Mouse (Mus musculus): ENCODE results near the gene Prm1. TPM values are rescaled to one million over a fixed set of nuclear protein-coding genes. Genes with fewer than 3 reads are reported as not detected.

The Prm1 gene
- polyA plus RNA-seq, 1 experiment from 2014 or later: not detected

DNA sequence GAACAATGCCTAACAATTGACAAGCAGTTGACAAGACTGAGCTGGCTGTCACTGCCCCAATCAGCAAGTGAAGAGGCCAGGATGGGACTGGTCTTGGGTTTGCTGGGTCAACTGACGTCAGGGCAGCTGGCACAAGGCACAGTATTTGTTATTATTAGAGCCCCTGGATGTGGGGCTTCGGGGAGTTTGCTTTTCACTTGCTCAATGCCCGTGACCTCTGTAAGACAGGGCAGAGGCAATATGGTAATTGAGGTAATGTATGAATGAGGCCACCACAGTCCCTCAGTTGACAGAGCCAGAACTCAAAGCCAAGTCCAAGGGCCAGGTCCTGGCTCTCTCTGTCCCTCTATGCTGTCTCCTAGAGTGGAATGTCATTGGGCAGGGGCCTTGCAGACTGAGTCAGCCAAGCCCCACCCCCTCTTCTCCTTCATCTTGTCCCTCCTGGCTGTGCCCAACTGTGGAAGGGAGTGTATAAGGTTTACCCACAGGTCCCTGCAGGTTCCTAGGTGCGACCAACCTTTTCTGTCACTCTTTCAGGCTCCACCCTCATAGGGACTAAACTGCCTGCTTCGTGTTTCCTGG lies 28.0 kb downstream of the Prm1 start:
- H3K27me3 ChIP-seq: peaks cover 2% of the 10 kb centered on the region
- no peak overlapping the region for H3K27ac ChIP-seq
- WGBS: 73% methylated on average over 5 of the region's 5 CpGs
- H3K4me3 ChIP-seq: no peak overlapping the region
- no peak overlapping the region for H3K9ac ChIP-seq
- no peaks in the 10 kb centered on the region for H3K9me3 ChIP-seq (replicated peaks)
- H3K36me3 ChIP-seq (ENCODE audit: poor library complexity, severe bottlenecking): no peaks in the 10 kb centered on the region
- H3K4me2 ChIP-seq: no peak overlapping the region
- H3K4me1 ChIP-seq: peaks cover 12% of the 10 kb centered on the region; the same call in 1 of the 2 replicates
- no peak for ATAC-seq

DNA sequence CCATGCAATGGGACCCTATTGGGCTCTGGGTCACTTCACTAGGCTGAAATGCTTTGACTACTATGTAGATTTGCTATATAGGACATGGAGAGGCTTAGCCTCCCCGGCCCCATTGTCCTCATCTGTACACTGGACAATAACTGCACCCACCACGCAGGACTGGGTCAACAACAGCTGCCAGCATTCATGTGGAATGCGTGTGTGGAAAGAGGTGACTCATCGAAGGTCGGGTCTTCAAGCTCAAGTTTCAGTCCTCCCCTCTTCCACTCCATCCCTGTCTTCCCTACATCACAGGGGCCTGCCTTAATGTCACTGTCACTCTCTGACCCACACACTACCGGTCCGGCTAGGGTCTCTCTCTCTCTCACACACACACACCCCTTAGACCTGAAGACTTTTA lies 29.3 kb downstream of the Prm1 start:
- Histone ChIP-seq H3K9ac (no peak overlapping the region), H3K4me2 (no peak overlapping the region), H3K27me3 (no peaks in the 10 kb centered on the region), H3K4me3 (no peak overlapping the region), H3K9me3 (replicated peaks) (no peaks in the 10 kb centered on the region), H3K36me3 (ENCODE audit: poor library complexity, severe bottlenecking) (no peaks in the 10 kb centered on the region), H3K27ac (no peak overlapping the region), H3K4me1 (no peaks in the 10 kb centered on the region)
- ATAC-seq: no peak
- 72% methylated on average over 7 of the region's 7 CpGs for WGBS

DNA sequence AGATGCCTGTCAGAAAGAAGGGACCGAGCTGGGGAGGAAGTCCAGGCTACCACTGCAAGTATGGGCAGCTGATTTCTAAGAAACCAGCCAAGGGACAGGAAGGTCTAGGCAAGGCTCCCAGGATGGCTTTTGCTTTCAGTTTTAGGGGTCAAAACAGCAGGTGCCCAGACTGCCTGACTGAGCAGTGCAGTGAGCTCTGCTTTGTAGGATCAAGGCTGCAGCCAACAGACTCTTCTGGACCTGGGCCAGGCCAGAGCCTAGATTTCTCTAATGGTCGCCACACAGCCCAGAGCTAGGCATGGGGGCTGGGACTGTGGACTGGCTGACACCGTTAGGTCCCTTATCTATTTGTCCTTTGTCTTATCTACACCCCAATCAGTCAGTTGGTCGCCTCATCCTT lies 30.9 kb downstream of the Prm1 start:
- ATAC-seq: no peak
- Histone ChIP-seq H3K4me3 (no peak overlapping the region), H3K4me2 (no peak overlapping the region), H3K9me3 (replicated peaks) (no peaks in the 10 kb centered on the region), H3K9ac (no peak overlapping the region), H3K27me3 (no peaks in the 10 kb centered on the region), H3K4me1 (no peaks in the 10 kb centered on the region), H3K36me3 (ENCODE audit: poor library complexity, severe bottlenecking) (no peaks in the 10 kb centered on the region), H3K27ac (no peak overlapping the region)
- WGBS: 67% methylated on average over 4 of the region's 4 CpGs

DNA sequence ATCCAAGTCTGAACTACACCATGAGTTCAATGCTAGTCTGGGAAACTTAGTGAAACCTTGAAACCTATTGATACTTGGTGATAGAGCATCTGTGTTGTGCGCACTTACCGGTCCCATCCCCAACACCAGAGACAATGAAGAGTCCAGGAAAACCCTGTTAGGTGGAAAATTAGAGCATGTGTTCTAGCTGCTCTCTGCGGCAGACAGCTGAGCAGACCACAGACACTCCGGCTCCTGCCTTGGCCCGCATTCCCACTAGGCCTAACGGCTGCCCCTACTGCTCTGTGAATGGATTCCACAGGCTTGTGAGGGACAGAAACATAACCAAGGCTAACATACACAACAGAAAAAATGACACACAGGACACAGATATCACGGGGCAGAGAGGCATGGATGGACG lies 32.1 kb downstream of the Prm1 start:
- H3K4me3 ChIP-seq: no peak overlapping the region
- H3K4me2 ChIP-seq: no peak overlapping the region
- ATAC-seq: no peak
- H3K9ac ChIP-seq: no peak overlapping the region
- H3K9me3 ChIP-seq (replicated peaks): no peaks in the 10 kb centered on the region
- H3K27ac ChIP-seq: no peak overlapping the region
- 0 out of 2 replicates have a peak, but pooled peaks cover 3% of the 10 kb centered on the region for H3K27me3 ChIP-seq
- WGBS: 90% methylated on average over 8 of the region's 8 CpGs
- H3K4me1 ChIP-seq: no peaks in the 10 kb centered on the region
- no peaks in the 10 kb centered on the region for H3K36me3 ChIP-seq (ENCODE audit: poor library complexity, severe bottlenecking)

DNA sequence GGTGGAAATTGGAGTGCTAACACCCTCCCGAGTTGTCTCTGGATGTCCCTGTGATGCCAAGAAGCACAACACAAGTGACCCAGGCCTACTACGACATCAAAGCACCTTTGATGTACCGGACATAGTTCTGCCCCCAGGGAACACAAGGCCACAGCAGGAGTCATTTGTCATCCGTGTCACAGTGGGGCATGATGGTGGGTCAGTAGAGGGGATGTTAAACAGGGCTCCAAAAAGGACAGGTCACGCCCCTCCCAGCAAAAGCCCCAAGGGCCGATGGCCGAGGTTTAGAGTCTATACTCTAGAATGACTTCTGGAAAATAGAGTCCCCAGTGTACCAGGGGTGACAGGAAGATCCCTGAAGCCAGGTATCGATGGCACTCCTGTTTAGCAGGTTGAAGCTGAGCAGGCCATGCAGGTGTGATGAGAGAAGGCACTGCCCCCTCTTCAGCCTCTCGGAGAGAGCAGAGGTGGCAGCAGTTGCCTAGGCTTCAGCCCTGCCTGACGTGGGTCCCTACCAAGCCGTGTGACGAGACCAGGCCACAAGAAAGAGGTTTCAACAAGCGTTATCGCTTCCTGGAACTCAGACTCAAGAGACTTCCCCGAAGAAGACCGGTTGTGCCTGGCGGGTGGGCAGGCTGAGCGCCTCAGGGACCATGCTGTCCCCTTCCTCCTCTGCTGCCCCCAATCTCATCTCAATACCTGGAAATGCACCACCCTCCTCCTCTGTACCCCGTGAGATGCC lies 33.7 kb downstream of the Prm1 start:
- no peak overlapping the region for H3K9ac ChIP-seq
- H3K27me3 ChIP-seq: 0 out of 2 replicates have a peak, but pooled peaks cover 3% of the 10 kb centered on the region
- no peak overlapping the region for H3K4me2 ChIP-seq
- H3K9me3 ChIP-seq (replicated peaks): no peaks in the 10 kb centered on the region
- 73% methylated on average over 19 of the region's 19 CpGs for WGBS
- no peak for ATAC-seq
- H3K4me1 ChIP-seq: no peaks in the 10 kb centered on the region
- no peak overlapping the region for H3K27ac ChIP-seq
- no peaks in the 10 kb centered on the region for H3K36me3 ChIP-seq (ENCODE audit: poor library complexity, severe bottlenecking)
- no peak overlapping the region for H3K4me3 ChIP-seq

DNA sequence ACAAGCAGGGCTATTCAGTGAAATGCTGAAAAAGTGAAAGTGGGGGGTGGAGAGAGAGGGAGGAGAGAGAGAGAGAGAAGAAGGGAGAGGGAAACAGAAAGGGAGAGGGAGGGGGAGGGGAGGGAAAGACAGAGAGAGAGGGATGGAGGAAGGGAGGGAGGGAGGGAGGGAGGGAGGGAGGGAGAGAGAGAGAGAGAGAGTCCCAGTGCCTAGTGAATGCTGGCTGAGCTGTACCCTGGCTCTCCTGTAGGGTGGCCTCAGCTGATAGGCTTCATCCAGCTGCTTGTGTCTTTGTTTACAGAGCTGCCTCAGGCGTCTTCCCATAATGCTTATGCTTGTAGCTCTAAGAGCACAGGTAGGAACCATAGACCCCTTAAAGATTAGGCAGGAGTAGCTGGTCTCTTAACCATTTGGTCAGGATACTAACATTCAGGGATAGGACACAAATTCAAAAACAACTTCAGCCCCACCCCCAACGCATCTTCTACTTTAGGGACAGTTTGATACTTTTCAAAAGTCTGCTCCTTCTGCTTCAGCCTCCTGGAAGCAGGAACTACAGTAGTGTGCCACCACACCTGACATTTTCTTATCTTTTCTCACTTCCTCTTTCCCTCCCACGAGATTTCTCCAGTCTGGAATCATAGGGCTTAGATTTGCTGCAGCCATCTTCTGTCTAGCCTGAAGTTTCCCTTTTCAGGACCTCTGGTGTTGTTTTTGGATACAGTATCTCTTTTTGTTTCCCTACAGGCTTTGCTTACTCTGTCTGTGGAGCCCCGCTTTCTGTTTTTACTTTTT lies 34.9 kb downstream of the Prm1 start:
- 54% methylated on average over 4 of the region's 4 CpGs for WGBS
- Histone ChIP-seq H3K27me3 (0 out of 2 replicates have a peak, but pooled peaks cover 3% of the 10 kb centered on the region), H3K27ac (no peak overlapping the region), H3K4me1 (no peaks in the 10 kb centered on the region), H3K9ac (no peak overlapping the region), H3K4me2 (no peak overlapping the region), H3K9me3 (replicated peaks) (no peaks in the 10 kb centered on the region), H3K4me3 (no peak overlapping the region), H3K36me3 (ENCODE audit: poor library complexity, severe bottlenecking) (no peaks in the 10 kb centered on the region)
- ATAC-seq: no peak

DNA sequence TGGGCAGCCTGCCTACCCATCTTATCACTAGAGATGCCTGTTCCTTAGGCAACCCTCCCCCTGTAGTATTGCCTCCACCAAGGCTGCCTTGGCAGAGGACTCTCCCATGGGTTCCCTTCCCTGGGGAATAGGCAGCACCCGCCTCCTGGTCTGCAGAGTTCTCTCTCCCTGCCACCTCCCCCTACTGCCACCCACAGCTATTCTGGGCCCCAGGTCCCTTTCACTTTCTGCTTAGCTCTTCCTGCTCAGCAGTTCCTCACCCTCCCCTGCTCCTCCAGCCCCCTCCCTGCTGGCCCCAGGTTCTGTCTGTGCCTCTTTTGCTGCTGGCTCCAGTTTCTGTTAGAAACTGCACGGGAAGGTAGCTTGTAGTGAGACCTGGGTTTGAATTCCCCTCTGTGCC lies 36.0 kb downstream of the Prm1 start:
- Histone ChIP-seq H3K27ac (no peak overlapping the region), H3K4me3 (no peak overlapping the region), H3K9ac (no peak overlapping the region), H3K36me3 (ENCODE audit: poor library complexity, severe bottlenecking) (no peaks in the 10 kb centered on the region), H3K4me1 (no peaks in the 10 kb centered on the region), H3K9me3 (replicated peaks) (no peaks in the 10 kb centered on the region), H3K27me3 (0 out of 2 replicates have a peak, but pooled peaks cover 3% of the 10 kb centered on the region), H3K4me2 (no peak overlapping the region)
- no peak for ATAC-seq
- 41% methylated on average over 2 of the region's 2 CpGs for WGBS

DNA sequence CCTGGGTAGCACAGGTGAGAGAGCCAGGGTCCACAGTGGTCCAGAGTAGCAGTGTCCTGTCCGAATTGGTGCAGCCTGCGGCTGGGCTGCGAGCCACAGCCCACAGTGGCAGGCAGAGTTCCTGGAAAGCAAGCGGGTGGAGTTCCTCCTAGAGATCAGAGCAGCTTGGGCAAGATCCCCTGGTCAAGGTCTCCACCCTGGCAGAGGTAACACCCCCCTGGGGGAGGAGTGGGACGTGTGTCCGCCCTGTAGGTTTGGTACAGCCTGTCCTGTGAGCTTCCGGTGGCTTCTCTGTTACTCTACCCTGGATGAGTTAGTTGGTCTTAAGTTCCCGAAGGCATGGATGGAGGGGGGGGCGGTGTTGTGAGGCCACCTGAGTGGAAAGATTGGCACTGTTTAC lies 36.8 kb downstream of the Prm1 start:
- Histone ChIP-seq H3K36me3 (ENCODE audit: poor library complexity, severe bottlenecking) (no peaks in the 10 kb centered on the region), H3K4me2 (no peak overlapping the region), H3K9ac (no peak overlapping the region), H3K4me1 (no peaks in the 10 kb centered on the region), H3K27ac (no peak overlapping the region), H3K4me3 (no peak overlapping the region), H3K27me3 (0 out of 2 replicates have a peak, but pooled peaks cover 3% of the 10 kb centered on the region), H3K9me3 (replicated peaks) (no peaks in the 10 kb centered on the region)
- 69% methylated on average over 9 of the region's 9 CpGs for WGBS
- no peak for ATAC-seq

DNA sequence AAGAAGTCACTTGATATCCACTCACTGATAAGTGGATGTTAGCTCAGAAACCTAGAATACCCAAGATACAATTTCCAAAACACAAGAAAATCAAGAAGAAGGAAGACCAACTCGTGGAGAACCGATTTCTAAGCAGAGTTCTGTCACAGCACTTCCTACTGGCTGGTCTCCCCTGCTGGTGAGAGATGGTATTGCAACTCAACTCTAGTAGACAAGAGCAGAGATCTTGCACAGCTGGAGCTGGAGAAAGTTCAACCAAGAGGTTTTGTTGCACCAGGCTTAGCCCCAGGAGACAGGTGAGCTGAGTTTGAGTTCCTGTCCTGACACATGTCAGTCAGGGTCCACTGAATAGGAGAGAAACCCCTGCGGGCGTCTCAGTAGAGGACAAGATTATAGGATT lies 38.5 kb downstream of the Prm1 start:
- ATAC-seq: no peak
- Histone ChIP-seq H3K27me3 (0 out of 2 replicates have a peak, but pooled peaks cover 3% of the 10 kb centered on the region), H3K36me3 (ENCODE audit: poor library complexity, severe bottlenecking) (no peaks in the 10 kb centered on the region), H3K27ac (no peak overlapping the region), H3K9ac (no peak overlapping the region), H3K4me3 (no peak overlapping the region), H3K4me1 (no peaks in the 10 kb centered on the region), H3K4me2 (no peak overlapping the region), H3K9me3 (replicated peaks) (no peaks in the 10 kb centered on the region)
- WGBS: 33% methylated on average over 4 of the region's 4 CpGs

DNA sequence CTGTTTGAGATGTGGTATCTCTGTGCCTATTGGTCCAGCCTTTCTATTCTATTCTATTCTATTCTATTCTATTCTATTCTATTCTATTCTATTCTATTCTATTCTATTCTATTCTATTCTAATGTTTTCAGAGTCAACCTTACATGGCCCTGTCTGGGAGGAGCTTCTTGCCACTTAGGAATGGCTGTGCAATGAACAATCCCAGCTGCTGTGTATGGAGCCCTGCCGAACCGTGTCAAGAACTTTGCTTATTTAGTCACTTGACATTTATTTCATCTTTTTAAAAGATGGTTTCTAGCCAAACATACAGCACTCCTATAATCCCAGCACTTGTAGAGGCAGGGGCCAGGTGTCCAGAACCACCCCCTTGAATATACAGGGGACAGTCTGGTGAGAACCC lies 41.3 kb downstream of the Prm1 start:
- H3K27me3 ChIP-seq: 0 out of 2 replicates have a peak, but pooled peaks cover 3% of the 10 kb centered on the region
- H3K27ac ChIP-seq: no peak overlapping the region
- no peaks in the 10 kb centered on the region for H3K36me3 ChIP-seq (ENCODE audit: poor library complexity, severe bottlenecking)
- 73% methylated on average over 2 of the region's 2 CpGs for WGBS
- ATAC-seq: no peak
- no peaks in the 10 kb centered on the region for H3K4me1 ChIP-seq
- no peak overlapping the region for H3K4me3 ChIP-seq
- H3K9ac ChIP-seq: no peak overlapping the region
- no peak overlapping the region for H3K4me2 ChIP-seq
- H3K9me3 ChIP-seq (replicated peaks): no peaks in the 10 kb centered on the region

DNA sequence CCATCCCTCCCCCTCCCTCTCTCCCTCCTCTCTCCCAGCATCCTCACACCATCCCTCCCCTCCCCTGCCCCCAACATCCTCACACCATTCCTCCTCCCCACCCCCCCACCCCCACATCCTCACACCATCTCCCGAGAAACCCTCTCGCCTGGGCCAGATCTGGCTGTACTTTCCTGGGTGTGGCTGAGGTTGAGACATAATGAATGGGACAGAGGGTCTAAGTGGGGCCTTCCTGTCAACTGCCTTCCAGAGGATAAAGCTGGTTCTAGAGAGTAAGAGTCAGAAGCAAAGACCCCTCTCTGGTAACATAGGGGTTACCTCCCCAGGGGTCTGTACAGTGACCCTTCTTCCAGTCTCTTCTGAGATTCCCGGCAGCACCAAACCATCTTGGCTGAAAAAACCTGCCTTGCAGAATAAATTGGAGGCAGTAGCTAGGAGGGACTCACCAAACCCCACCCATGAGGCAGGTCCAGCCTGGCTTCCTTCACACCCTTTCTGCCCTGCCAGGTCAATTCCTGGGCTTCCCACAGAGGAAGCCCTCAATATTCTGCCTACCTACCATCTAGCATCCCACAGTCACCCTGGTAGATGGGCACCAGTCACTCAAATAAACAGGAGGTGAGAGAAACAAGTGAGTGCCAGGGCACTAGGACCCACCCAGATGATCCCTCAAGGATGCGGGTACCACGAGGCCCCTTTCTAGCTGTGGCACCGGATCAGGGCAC lies 41.9 kb downstream of the Prm1 start:
- ATAC-seq: no peak
- 0 out of 2 replicates have a peak, but pooled peaks cover 1% of the 10 kb centered on the region for H3K27me3 ChIP-seq

More for the DNA sequence above, 41.9 kb downstream of the Prm1 start:
- no peak overlapping the region for H3K9ac ChIP-seq
- no peak overlapping the region for H3K4me3 ChIP-seq
- H3K4me2 ChIP-seq: no peak overlapping the region
- WGBS: 57% methylated on average over 6 of the region's 6 CpGs
- no peaks in the 10 kb centered on the region for H3K4me1 ChIP-seq
- no peaks in the 10 kb centered on the region for H3K36me3 ChIP-seq (ENCODE audit: poor library complexity, severe bottlenecking)
- H3K27ac ChIP-seq: no peak overlapping the region
- no peaks in the 10 kb centered on the region for H3K9me3 ChIP-seq (replicated peaks)

Measured in forebrain, embryonic 13.5 days (tissue).